Mouse (Mus musculus) mouse embryonic stem cell (cell line): Measurements from ENCODE around the gene Anks1b.

Source experiments
- in situ Hi-C, 2 experiments: fragments of 300-500 bp; cut with MboI; formaldehyde crosslinking; loops; 1 replicate in 1 of 2; 3 replicates in 1 of 2; pipeline ENCODE4 v1.14.3; 2019 to 2020; ENCODE audit warnings: low sequenced_read_pairs in 2 of 2, low pct_unique_long_range_greater_than_20kb in 1 of 2, mixed read lengths in 1 of 2; ENCODE audit not compliant: unreplicated experiment in 1 of 2

Anks1b gene

GRCm38 (mm10) chr10:90974491-90974890, 1101.2 kb downstream of the Anks1b start:
- in situ Hi-C loops, result no loop called here

GRCm38 (mm10) chr10:90981811-90982210, 1108.5 kb downstream of the Anks1b start:
- in situ Hi-C loops, result no loop called here

GRCm38 (mm10) chr10:90983046-90983445, 1109.7 kb downstream of the Anks1b start:
- in situ Hi-C loops, result no loop called here

GRCm38 (mm10) chr10:90990340-90990739, 1117.0 kb downstream of the Anks1b start:
- in situ Hi-C loops, result no loop called here

- in situ Hi-C loops, result no loop called here
These were observed 1118.9 kb downstream of the Anks1b start for GRCm38 (mm10) chr10:90992237-90992636.

GRCm38 (mm10) chr10:90993869-90994268, 1120.6 kb downstream of the Anks1b start:
- in situ Hi-C loops, result no loop called here

- in situ Hi-C loops, result no loop called here
These were observed 1126.6 kb downstream of the Anks1b start for GRCm38 (mm10) chr10:90999899-91000298.

GRCm38 (mm10) chr10:91001421-91001820, 1128.1 kb downstream of the Anks1b start:
- in situ Hi-C loops, result no loop called here

GRCm38 (mm10) chr10:91005858-91006538, 1132.7 kb downstream of the Anks1b start:
- in situ Hi-C loops, result no loop called here
